Mouse (Mus musculus) liver, adult 2 months (tissue): ENCODE data around the gene Hist1h3e.
A peak's percentile ranks its signal among the peaks of the same experiment; 100 is the strongest.

Experiments
- CTCF ChIP-seq: fragments of 200-500 bp; IDR thresholded peaks from 2 replicates; pipeline ENCODE4 v1.5.1; 2011; ENCODE audit warnings: low read depth, low read length, control low read depth
- POLR2A ChIP-seq: fragments of 200-500 bp; IDR thresholded peaks from 2 replicates; pipeline ENCODE4 v1.6.1; 2011; ENCODE audit warnings: low read length, control low read depth; ENCODE audit not compliant: insufficient read depth; ENCODE audit errors: extremely low read depth

GRCm38 (mm10) chr13:23530901-23531875 is 31.0 kb downstream of the Hist1h3e start, which contains the start of gene Hist1h4h:
- no peak for TF ChIP-seq CTCF
- TF ChIP-seq POLR2A: peak; percentile 99
